Mouse (Mus musculus) MEL (cell line): ENCODE measurements at regions not wholly inside any gene's neighbourhood (a gene's known extent, or its start where the extent isn't known, plus 50 kb on each side); places are given as distances from the start of the nearest gene placed in this dataset.

Experiments
- DNase-seq: peaks from one replicate; pipeline ENCODE4 v3.0.0; 2011; ENCODE audit warnings: low read depth, low spot score
- H3K27ac ChIP-seq: 2 replicates; pipeline ENCODE4 v1.5.1; 2012; ENCODE audit warnings: low read depth, mild to moderate bottlenecking, control low read depth, low read length, moderate library complexity; ENCODE audit not compliant: control insufficient read depth
- H3K27me3 ChIP-seq, 2 experiments: fragments of 150-350 bp in 1 of 2; sonication (generic) in 1 of 2; 2 replicates each; pipeline ENCODE4 v1.6.1; 2012; ENCODE audit warnings: low read length in 2 of 2, mild to moderate bottlenecking in 2 of 2, improper control_type of control experiment in 1 of 2, moderate library complexity in 1 of 2; ENCODE audit not compliant: insufficient read depth in 2 of 2, control insufficient read depth in 1 of 2
- H3K36me3 ChIP-seq, 2 experiments: 2 replicates each; pipeline ENCODE4 v1.6.1; 2012 to 2014; ENCODE audit warnings: low read length in 2 of 2, improper control_type of control experiment in 1 of 2, inconsistent platforms in 1 of 2, mild to moderate bottlenecking in 1 of 2; ENCODE audit not compliant: insufficient read depth in 2 of 2, control insufficient read depth in 1 of 2
- H3K4me1 ChIP-seq, 2 experiments: fragments of 150-350 bp in 1 of 2; sonication (generic) in 1 of 2; 2 replicates each; pipeline ENCODE4 v1.6.1; 2012; ENCODE audit warnings: low read length in 2 of 2, improper control_type of control experiment in 1 of 2, mild to moderate bottlenecking in 1 of 2; ENCODE audit not compliant: insufficient read depth in 2 of 2, control insufficient read depth in 1 of 2
- H3K4me3 ChIP-seq, 2 experiments: fragments of 150-350 bp in 1 of 2; sonication (generic) in 1 of 2; 2 replicates each; pipeline ENCODE4 v1.5.1; 2012; ENCODE audit warnings: low read depth in 2 of 2, low read length in 2 of 2, mild to moderate bottlenecking in 2 of 2, moderate library complexity in 2 of 2, control low read depth in 1 of 2, improper control_type of control experiment in 1 of 2; ENCODE audit not compliant: control insufficient read depth in 1 of 2, insufficient read depth in 1 of 2
- H3K79me2 ChIP-seq: 2 replicates; pipeline ENCODE4 v1.6.1; 2012; ENCODE audit warnings: mild to moderate bottlenecking, low read length, moderate library complexity; ENCODE audit not compliant: control insufficient read depth, poor library complexity, insufficient read depth
- H3K9ac ChIP-seq: 2 replicates; pipeline ENCODE4 v1.6.1; 2012; ENCODE audit warnings: low read depth, mild to moderate bottlenecking, control low read depth, low read length, moderate library complexity; ENCODE audit not compliant: control insufficient read depth, poor library complexity, severe bottlenecking
- H3K9me3 ChIP-seq: fragments of 150-350 bp; sonication (generic); replicated peaks from 2 replicates; pipeline ENCODE4 v1.6.1; 2012; ENCODE audit warnings: mild to moderate bottlenecking, low read length, improper control_type of control experiment, moderate library complexity; ENCODE audit not compliant: insufficient read depth
- BHLHE40 ChIP-seq: IDR thresholded peaks from 2 replicates; pipeline ENCODE4 v1.6.1; 2012; ENCODE audit warnings: low read depth, mild to moderate bottlenecking, inconsistent platforms, low read length, improper control_type of control experiment, borderline replicate concordance
- E2F4 ChIP-seq: IDR thresholded peaks from 2 replicates; pipeline ENCODE4 v1.6.1; 2011; ENCODE audit warnings: low read depth, low read length, improper control_type of control experiment, borderline replicate concordance
- ELF1 ChIP-seq: IDR thresholded peaks from 2 replicates; pipeline ENCODE4 v1.6.1; 2014; ENCODE audit warnings: low read depth, mild to moderate bottlenecking, inconsistent platforms, low read length, improper control_type of control experiment, moderate library complexity
- EP300 ChIP-seq, 2 experiments: IDR thresholded peaks; 2 replicates each; pipeline ENCODE4 v1.6.1; 2011; ENCODE audit warnings: improper control_type of control experiment in 2 of 2, low read length in 2 of 2, low read depth in 1 of 2, mild to moderate bottlenecking in 1 of 2
- GABPA ChIP-seq: IDR thresholded peaks from 2 replicates; pipeline ENCODE4 v1.6.1; 2012; ENCODE audit warnings: low read depth, mild to moderate bottlenecking, inconsistent platforms, low read length, improper control_type of control experiment, moderate library complexity
- GATA1 ChIP-seq: IDR thresholded peaks from 2 replicates; pipeline ENCODE4 v1.6.1; 2011; ENCODE audit warnings: low read depth, low read length, improper control_type of control experiment
- KAT2A ChIP-seq: conservative IDR thresholded peaks from 2 replicates; pipeline ENCODE4 v1.6.1; 2012; ENCODE audit warnings: low read depth, low read length, improper control_type of control experiment, inconsistent platforms
- MAX ChIP-seq: IDR thresholded peaks from 2 replicates; pipeline ENCODE4 v1.6.1; 2011; ENCODE audit warnings: low read length, improper control_type of control experiment
- MEF2A ChIP-seq: IDR thresholded peaks from 2 replicates; pipeline ENCODE4 v1.6.1; 2014; ENCODE audit warnings: low read depth, mild to moderate bottlenecking, inconsistent platforms, low read length, improper control_type of control experiment; ENCODE audit not compliant: poor library complexity, insufficient replicate concordance, severe bottlenecking; ENCODE audit errors: extremely low read depth
- POLR2AphosphoS2 ChIP-seq: IDR thresholded peaks from 2 replicates; pipeline ENCODE4 v1.6.1; 2011; ENCODE audit warnings: low read length, improper control_type of control experiment
- RCOR1 ChIP-seq: IDR thresholded peaks from 2 replicates; pipeline ENCODE4 v1.6.1; 2012; ENCODE audit warnings: low read depth, mild to moderate bottlenecking, inconsistent platforms, low read length, improper control_type of control experiment
- SIN3A ChIP-seq: IDR thresholded peaks from 2 replicates; pipeline ENCODE4 v1.6.1; 2012; ENCODE audit warnings: low read length, improper control_type of control experiment, inconsistent platforms
- SMC3 ChIP-seq: IDR thresholded peaks from 2 replicates; pipeline ENCODE4 v1.6.1; 2011; ENCODE audit warnings: low read depth, low read length, improper control_type of control experiment
- USF2 ChIP-seq, 2 experiments: IDR thresholded peaks; 2 replicates each; pipeline ENCODE4 v1.6.1; 2011 to 2012; ENCODE audit warnings: improper control_type of control experiment in 2 of 2, low read length in 2 of 2, borderline replicate concordance in 1 of 2, inconsistent platforms in 1 of 2, low read depth in 1 of 2, mild to moderate bottlenecking in 1 of 2; ENCODE audit not compliant: insufficient read depth in 1 of 2
- ZKSCAN1 ChIP-seq: IDR thresholded peaks from 2 replicates; pipeline ENCODE4 v1.6.1; 2012; ENCODE audit warnings: low read depth, mild to moderate bottlenecking, inconsistent platforms, low read length, improper control_type of control experiment, moderate library complexity
- ZMIZ1 ChIP-seq: IDR thresholded peaks from 2 replicates; pipeline ENCODE4 v1.6.1; 2012; ENCODE audit warnings: low read depth, mild to moderate bottlenecking, inconsistent platforms, low read length, improper control_type of control experiment, moderate library complexity

DNA sequence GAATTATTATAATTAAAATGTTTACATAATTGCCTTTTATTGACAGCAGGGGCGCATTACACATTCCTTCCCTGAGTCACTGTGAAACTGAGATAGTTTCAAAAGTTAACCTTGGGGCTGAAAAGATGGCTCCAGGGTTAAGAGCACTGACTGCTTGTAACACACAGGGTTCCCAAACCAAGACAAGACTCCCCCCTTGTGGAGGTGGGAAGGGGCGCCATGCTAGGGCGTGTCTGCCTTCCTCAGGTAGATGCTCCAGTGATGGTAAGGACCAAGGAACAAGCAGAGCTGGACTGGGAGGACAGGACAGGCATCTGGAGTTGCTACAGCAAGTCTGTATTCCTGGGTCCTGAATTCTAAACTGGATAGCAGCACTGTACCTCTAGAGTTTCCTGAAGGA is 351.9 kb downstream of the Tbc1d22a start:
- Histone ChIP-seq H3K9me3 (no peaks in the 10 kb centered on the region), H3K4me1 (no peaks in the 10 kb centered on the region), H3K27me3 (no peaks in the 10 kb centered on the region), H3K27ac (no peak overlapping the region), H3K36me3 (no peaks in the 10 kb centered on the region), H3K9ac (no peak overlapping the region), H3K4me3 (no peak overlapping the region), H3K79me2 (no peaks in the 10 kb centered on the region)
- no peak for TF ChIP-seq POLR2AphosphoS2
- no peak for TF ChIP-seq USF2 (IDR thresholded peaks at IDR 0.05; ENCODE audit: borderline replicate concordance in 1 of 2, insufficient read depth in 1 of 2, low read depth in 1 of 2, low read length in 2 of 2)
- no peak for DNase-seq

DNA sequence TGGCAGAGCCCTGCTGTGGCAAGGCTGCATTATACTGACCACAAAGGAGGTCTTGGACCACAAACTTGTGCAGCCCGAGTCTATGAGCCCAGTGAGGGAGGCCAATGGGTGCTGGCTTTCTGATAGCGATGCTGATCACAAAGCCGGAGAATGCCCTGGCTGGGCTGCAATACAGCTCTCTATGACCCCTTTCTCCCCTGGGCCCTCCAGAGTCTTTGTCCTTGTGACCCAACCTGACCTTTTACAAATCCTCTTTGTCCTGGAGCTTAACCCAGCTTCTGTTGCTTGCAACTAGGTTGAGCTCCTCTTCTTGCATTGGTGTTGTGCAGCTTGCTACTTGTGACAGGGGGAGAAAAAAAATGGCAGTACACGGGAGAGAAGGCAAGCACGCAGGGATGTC is 360.1 kb downstream of the Tbc1d22a start:
- TF ChIP-seq EP300 (IDR thresholded peaks at IDR 0.05; ENCODE audit: low read depth in 1 of 2, low read length in 2 of 2), result no peak
- TF ChIP-seq SMC3, result no peak
- no peak for TF ChIP-seq GATA1
- TF ChIP-seq USF2 (IDR thresholded peaks at IDR 0.05; ENCODE audit: borderline replicate concordance in 1 of 2, insufficient read depth in 1 of 2, low read depth in 1 of 2, low read length in 2 of 2), result no peak
- TF ChIP-seq BHLHE40, result no peak
- no peak for TF ChIP-seq SIN3A
- TF ChIP-seq MAX, result no peak
- TF ChIP-seq ZKSCAN1, result no peak
- TF ChIP-seq, all 39 proteins: peak for 0
- Histone ChIP-seq H3K36me3 (no peaks in the 10 kb centered on the region), H3K9me3 (no peaks in the 10 kb centered on the region), H3K27ac (no peak overlapping the region), H3K79me2 (no peaks in the 10 kb centered on the region), H3K4me1 (no peaks in the 10 kb centered on the region), H3K9ac (no peak overlapping the region), H3K27me3 (no peaks in the 10 kb centered on the region), H3K4me3 (no peak overlapping the region)
- no peak for DNase-seq

DNA sequence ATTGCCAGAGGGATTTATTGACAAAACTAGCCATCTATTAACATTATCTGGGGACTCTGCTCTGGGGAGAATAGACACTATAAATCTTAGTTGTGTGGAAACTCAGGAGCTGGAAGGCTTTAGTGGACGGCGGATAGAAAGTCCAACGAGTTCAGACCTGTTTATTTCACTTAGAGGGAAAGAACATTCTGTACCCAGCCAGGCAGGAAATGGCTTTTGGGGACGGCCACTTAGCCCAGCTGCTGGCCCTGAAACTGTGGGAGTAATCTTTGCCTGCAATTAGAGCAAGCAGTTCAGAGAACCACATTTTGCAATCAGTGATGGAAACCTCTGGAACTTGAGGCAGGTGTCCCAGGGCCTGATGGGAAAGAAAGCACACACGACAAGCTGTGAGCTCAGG is 362.4 kb downstream of the Tbc1d22a start:
- DNase-seq, result no peak
- no peaks in the 10 kb centered on the region for H3K36me3 ChIP-seq
- H3K79me2 ChIP-seq, result no peaks in the 10 kb centered on the region
- no peak overlapping the region for H3K4me3 ChIP-seq
- no peak overlapping the region for H3K9ac ChIP-seq
- no peaks in the 10 kb centered on the region for H3K4me1 ChIP-seq
- no peaks in the 10 kb centered on the region for H3K9me3 ChIP-seq
- no peaks in the 10 kb centered on the region for H3K27me3 ChIP-seq
- no peak overlapping the region for H3K27ac ChIP-seq
- no peak for TF ChIP-seq EP300 (IDR thresholded peaks at IDR 0.05; ENCODE audit: low read depth in 1 of 2, low read length in 2 of 2)
- TF ChIP-seq MEF2A, result no peak
- TF ChIP-seq RCOR1, result no peak
- no peak for TF ChIP-seq ELF1
- TF ChIP-seq ZMIZ1, result no peak
- no peak for TF ChIP-seq GABPA
- TF ChIP-seq E2F4, result no peak
- TF ChIP-seq USF2 (IDR thresholded peaks at IDR 0.05; ENCODE audit: borderline replicate concordance in 1 of 2, insufficient read depth in 1 of 2, low read depth in 1 of 2, low read length in 2 of 2), result no peak
- no peak for TF ChIP-seq GATA1
- TF ChIP-seq KAT2A, result no peak
